Comparison of ENCODE assay signal across 8 mouse cellular contexts in the genomic region with DNA sequence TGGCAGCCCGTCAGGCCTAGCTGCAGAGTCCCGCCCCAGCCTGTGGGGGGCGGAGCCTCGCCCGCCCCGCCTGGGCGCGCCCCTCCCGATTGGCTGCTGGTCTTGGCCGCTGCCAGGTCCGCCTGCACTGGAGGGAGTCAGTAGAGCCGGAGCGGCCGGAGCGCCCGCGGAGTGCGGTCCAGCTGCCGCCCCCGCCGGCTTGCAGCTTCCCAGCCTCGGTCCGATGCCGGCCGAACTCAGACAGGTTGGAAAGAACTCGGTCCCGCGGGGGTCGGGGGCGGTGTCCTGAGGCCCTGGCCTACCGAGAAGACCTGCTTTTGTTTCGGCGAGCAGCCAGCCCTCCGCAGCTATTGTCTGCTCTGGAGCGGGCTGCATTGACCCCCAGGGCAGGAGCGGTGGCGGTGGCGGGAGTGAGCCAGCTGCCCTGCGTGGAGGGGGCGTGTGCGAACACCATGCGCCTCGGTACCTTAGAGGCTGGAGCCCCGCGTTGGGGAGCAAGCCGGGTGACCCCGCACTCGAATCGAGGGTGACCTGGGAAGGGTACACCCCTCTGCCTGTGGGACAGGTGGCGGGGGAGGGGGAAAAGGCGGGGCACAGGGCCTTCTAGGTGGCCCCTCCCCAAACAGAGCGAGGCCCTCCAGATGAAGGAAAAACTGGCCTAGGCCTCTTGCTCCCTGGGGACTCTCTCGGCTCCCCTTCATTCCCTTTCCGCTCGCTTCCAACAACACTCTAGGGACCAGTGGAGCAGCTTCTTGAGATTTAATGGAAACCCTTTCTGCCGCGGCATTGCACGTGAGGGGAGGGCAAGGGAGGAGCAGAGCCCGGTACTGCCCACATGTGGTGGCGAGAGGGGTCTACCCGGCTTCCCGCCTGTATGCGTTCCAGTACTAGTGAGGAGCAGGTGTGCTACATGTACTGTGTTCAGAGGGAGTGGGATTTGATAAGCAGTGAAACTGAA. TPM values are rescaled to one million over a fixed set of nuclear protein-coding genes. Genes with fewer than 3 reads are reported as not detected.
A peak's percentile ranks its signal among the peaks of the same experiment; 100 is the strongest.
DNase-seq lines count a peak whose midpoint lies in the region; ATAC-seq and TF ChIP-seq lines count a peak whose summit lies in the region.

No protein-coding gene starts in this region.

- H3K27ac ChIP-seq in embryonic facial prominence, embryonic 10.5 days (replicated peaks): peak overlapping the region; percentile 93
- peak overlapping the region; percentile 86 for H3K27ac ChIP-seq in heart, adult 2 months
- H3K27ac ChIP-seq in midbrain, postnatal 0 days (ENCODE audit: low read depth, low read length): peak overlapping the region; percentile 86

- no peaks in the 10 kb centered on the region for H3K27me3 ChIP-seq in embryonic facial prominence, embryonic 10.5 days (replicated peaks; ENCODE audit: low read depth, poor library complexity, severe bottlenecking)
- no peaks in the 10 kb centered on the region for H3K27me3 ChIP-seq in heart, adult 2 months (ENCODE audit: control insufficient read depth, insufficient read depth, low read length)
- H3K27me3 ChIP-seq in midbrain, postnatal 0 days (ENCODE audit: insufficient read depth, low read length): no peaks in the 10 kb centered on the region

- no peaks in the 10 kb centered on the region for H3K9me3 ChIP-seq in embryonic facial prominence, embryonic 10.5 days
- no peaks in the 10 kb centered on the region for H3K9me3 ChIP-seq in midbrain, postnatal 0 days (ENCODE audit: low read length)

- H3K9ac ChIP-seq in heart, adult 2 months (ENCODE audit: low read depth, low read length): peak overlapping the region; percentile 68
- H3K9ac ChIP-seq in midbrain, postnatal 0 days (replicated peaks; ENCODE audit: low read length, poor library complexity, severe bottlenecking): peak overlapping the region; percentile 84

- peak overlapping the region; percentile 90 for H3K4me3 ChIP-seq in embryonic facial prominence, embryonic 10.5 days
- peak overlapping the region; percentile 85 for H3K4me3 ChIP-seq in heart, adult 2 months
- H3K4me3 ChIP-seq in midbrain, postnatal 0 days (ENCODE audit: low read depth, low read length): peak overlapping the region; percentile 76

- H3K36me3 ChIP-seq in embryonic facial prominence, embryonic 10.5 days (replicated peaks): peaks cover 18% of the 10 kb centered on the region
- no peaks in the 10 kb centered on the region for H3K36me3 ChIP-seq in heart, adult 2 months (ENCODE audit: control insufficient read depth, insufficient read depth, low read length)
- peaks cover 14% of the 10 kb centered on the region for H3K36me3 ChIP-seq in midbrain, postnatal 0 days (ENCODE audit: insufficient read depth, low read length)

- peak; percentile 66 for TF ChIP-seq CTCF in heart, adult 2 months (IDR thresholded peaks at IDR 0.05)
- peak; percentile 83 for TF ChIP-seq CTCF in midbrain, postnatal 0 days (IDR thresholded peaks at IDR 0.05)

- TF ChIP-seq EP300 in heart, adult 2 months (IDR thresholded peaks at IDR 0.05; ENCODE audit: insufficient read depth, low read depth, low read length): no peak

- under 1% methylated on average over 63 of the region's 63 CpGs for WGBS in embryonic facial prominence, embryonic 10.5 days
- WGBS in heart, adult 2 months: 2% methylated on average over 63 of the region's 63 CpGs
- WGBS in midbrain, postnatal 0 days: under 1% methylated on average over 56 of the region's 63 CpGs

- H3K4me1 ChIP-seq in embryonic facial prominence, embryonic 10.5 days: peaks cover 80% of the 10 kb centered on the region
- peaks cover 16% of the 10 kb centered on the region for H3K4me1 ChIP-seq in heart, adult 2 months (ENCODE audit: control insufficient read depth, insufficient read depth, low read length)
- H3K4me1 ChIP-seq in midbrain, postnatal 0 days (ENCODE audit: insufficient read depth, low read length): peaks cover 10% of the 10 kb centered on the region

- peak; percentile 63 for TF ChIP-seq POLR2A in heart, adult 2 months (IDR thresholded peaks at IDR 0.05; ENCODE audit: insufficient read depth, low read depth, low read length)

- intact Hi-C loops in heart, adult 2 months (cut with DNase I): loop anchor here (2.0 kb wide), 1 partner anchor 34 kb away; a partner anchor contains a TSS

- no peaks in the 10 kb centered on the region for H3K79me2 ChIP-seq in heart, adult 2 months (replicated peaks; ENCODE audit: control insufficient read depth, insufficient read depth, low read length)

- DNase-seq in layer of hippocampus, adult 11-12 months (ENCODE audit: low spot score): peak; percentile 78
- no peak for DNase-seq in layer of hippocampus, adult 9-10 months (ENCODE audit: low spot score)
- DNase-seq in embryonic facial prominence, embryonic 10.5 days (ENCODE audit: low spot score): peak; percentile 93
- peak; percentile 91 to 93 for DNase-seq in heart, adult 2 months
- peak; percentile 92 for DNase-seq in kidney, adult 18-20 months
- peak; percentile 95 for DNase-seq in liver
- DNase-seq in midbrain, postnatal 0 days (ENCODE audit: low spot score): peak; percentile 87
- peak; percentile 90 for DNase-seq in spleen, postnatal 36 days (ENCODE audit: low spot score in 2 of 2)

- peak overlapping the region; percentile 95 for H3K4me2 ChIP-seq in midbrain, postnatal 0 days (ENCODE audit: low read depth, low read length, poor library complexity, severe bottlenecking)

- ATAC-seq in midbrain, postnatal 0 days (ENCODE audit: low FRiP score): peak; percentile 88

RNA-seq across cellular contexts. Expression of a gene that starts 33.4 kb away (rescaled TPM):
- 27.9 and 32.3 TPM in 2 replicates for polyA plus RNA-seq in embryonic facial prominence, embryonic 10.5 days (2016; fragmentation: Nextera tagmentation; extraction: Ambion mirVana)
- total RNA-seq in heart, adult 2 months (2021): 10 to 100 TPM; 37.6 to 39.7 TPM
- 35.1 and 36.1 TPM in 2 replicates for polyA plus RNA-seq in heart, adult 2 months (2012; rRNA removed)
- 13.3 and 22.9 TPM in 2 replicates for total RNA-seq in midbrain, postnatal 0 days (2014; rRNA removed)
- polyA plus RNA-seq in midbrain, postnatal 0 days (2015; fragmentation: Nextera tagmentation; extraction: Ambion mirVana): 38.3 and 42.6 TPM in 2 replicates

RNA-seq across cellular contexts. Expression of a gene that starts 33.9 kb away (rescaled TPM):
- 56.2 and 58.4 TPM in 2 replicates for polyA plus RNA-seq in embryonic facial prominence, embryonic 10.5 days (2016; fragmentation: Nextera tagmentation; extraction: Ambion mirVana)
- 100 to 1,000 TPM; 139 to 150 TPM for total RNA-seq in heart, adult 2 months (2021)
- polyA plus RNA-seq in heart, adult 2 months (2012; rRNA removed): 208 and 236 TPM in 2 replicates
- 62.3 and 74.6 TPM in 2 replicates for total RNA-seq in midbrain, postnatal 0 days (2014; rRNA removed)
- 95.0 and 103 TPM in 2 replicates for polyA plus RNA-seq in midbrain, postnatal 0 days (2015; fragmentation: Nextera tagmentation; extraction: Ambion mirVana)

RNA-seq across cellular contexts. Expression of a gene that starts 44.8 kb away (rescaled TPM):
- polyA plus RNA-seq in embryonic facial prominence, embryonic 10.5 days (2016; fragmentation: Nextera tagmentation; extraction: Ambion mirVana): 65.8 and 71.2 TPM in 2 replicates
- 10 to 100 TPM; 14.4 to 16.4 TPM for total RNA-seq in heart, adult 2 months (2021)
- 13.9 and 17.0 TPM in 2 replicates for polyA plus RNA-seq in heart, adult 2 months (2012; rRNA removed)
- 161 and 219 TPM in 2 replicates for total RNA-seq in midbrain, postnatal 0 days (2014; rRNA removed)
- 54.5 and 60.6 TPM in 2 replicates for polyA plus RNA-seq in midbrain, postnatal 0 days (2015; fragmentation: Nextera tagmentation; extraction: Ambion mirVana)

RNA-seq across cellular contexts. Expression of a gene that starts 44.8 kb away (rescaled TPM):
- 29.1 and 31.5 TPM in 2 replicates for polyA plus RNA-seq in embryonic facial prominence, embryonic 10.5 days (2016; fragmentation: Nextera tagmentation; extraction: Ambion mirVana)
- total RNA-seq in heart, adult 2 months (2021): 100 to 1,000 TPM; 173 to 181 TPM
- polyA plus RNA-seq in heart, adult 2 months (2012; rRNA removed): 283 and 382 TPM in 2 replicates
- total RNA-seq in midbrain, postnatal 0 days (2014; rRNA removed): 40.3 and 44.1 TPM in 2 replicates
- polyA plus RNA-seq in midbrain, postnatal 0 days (2015; fragmentation: Nextera tagmentation; extraction: Ambion mirVana): 88.0 and 94.8 TPM in 2 replicates
